In the genomic region with DNA sequence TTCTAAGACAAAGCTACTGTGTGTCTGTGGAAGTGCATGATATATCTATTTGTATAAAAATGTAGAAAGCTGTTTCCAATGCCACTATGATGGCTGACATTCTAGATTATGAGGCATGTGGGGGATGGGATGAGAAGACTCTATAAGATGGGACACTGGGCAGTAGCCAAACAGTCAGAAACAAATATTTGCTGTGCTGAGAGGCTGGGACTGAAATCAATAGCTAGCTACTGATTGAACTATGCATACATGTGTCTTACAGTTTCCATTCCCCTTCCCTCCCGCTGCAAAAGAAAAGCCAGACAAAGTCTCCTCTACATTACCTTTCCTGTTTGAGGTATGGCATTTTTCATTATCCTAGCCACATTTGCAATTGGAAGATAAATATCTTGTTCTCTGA, we compare ENCODE assay signal across 25 mouse cellular contexts.
"Had no signal": no experiment of that assay in that cellular context is flagged by ENCODE, and none has a peak within 500 bp of the region (broad histone marks: within the 10 kb centered on the region; RNA-seq: fewer than 3 reads in every experiment).

No protein-coding gene starts in this region.

- H3K27ac ChIP-seq: gastrocnemius, adult 2 months; heart, embryonic 10.5 days; hindbrain, embryonic 10.5 days; hindbrain, embryonic 12.5 days; hindbrain, embryonic 14.5 days; kidney, embryonic 15.5 days; kidney, postnatal 0 days; limb, embryonic 12.5 days had no signal

- H3K9me3 ChIP-seq: heart, embryonic 10.5 days; hindbrain, embryonic 10.5 days; hindbrain, embryonic 12.5 days; kidney, embryonic 15.5 days; liver, embryonic 13.5 days had no signal

- DNase-seq: gastrocnemius, adult 2 months; gastrocnemius, postnatal 10 days; gastrocnemius, postnatal 25 days; heart, adult 18-20 months; heart, postnatal 10 days; heart, postnatal 4 days; kidney, adult 11 months; kidney, adult 2 months; kidney, adult 9 months; kidney, postnatal 14 days; kidney, postnatal 36 days; layer of hippocampus, adult 9-11 months; layer of hippocampus, postnatal 36 days; left cerebral cortex, postnatal 4 days; liver, embryonic 13.5 days had no signal

- H3K4me2 ChIP-seq: heart, embryonic 12.5 days; hindbrain, embryonic 12.5 days; hindbrain, embryonic 14.5 days; kidney, embryonic 15.5 days; limb, embryonic 12.5 days; liver, embryonic 13.5 days had no signal

- H3K4me3 ChIP-seq: gastrocnemius, adult 2 months; heart, embryonic 10.5 days; heart, embryonic 12.5 days; hindbrain, embryonic 10.5 days; hindbrain, embryonic 12.5 days; kidney, embryonic 15.5 days; limb, embryonic 12.5 days; liver, embryonic 13.5 days had no signal

- H3K9ac ChIP-seq: heart, embryonic 12.5 days; hindbrain, embryonic 12.5 days; hindbrain, embryonic 14.5 days; kidney, embryonic 15.5 days; limb, embryonic 12.5 days; liver, embryonic 13.5 days had no signal

- H3K27me3 ChIP-seq: heart, embryonic 12.5 days; hindbrain, embryonic 12.5 days; kidney, embryonic 15.5 days; limb, embryonic 12.5 days; liver, embryonic 13.5 days had no signal

- ATAC-seq: hindbrain, embryonic 16.5 days; intestine, embryonic 16.5 days had no signal

- H3K4me1 ChIP-seq: heart, embryonic 10.5 days had no signal
